Mouse (Mus musculus): ENCODE measurements around the gene Wdr35. TPM values are rescaled to one million over a fixed set of nuclear protein-coding genes. Genes with fewer than 3 reads are reported as not detected.
"Not testable (repeated sequence)": the region's sequence is repeated elsewhere in the genome, so short reads cannot be mapped to it uniquely, and the experiment has no call there.

Wdr35 gene
- polyA plus RNA-seq (2012; rRNA removed) = 0.61 and 0.64 TPM in 2 replicates

- DNase-seq (ENCODE audit: low read depth, low spot score) = peak; percentile 39
- whole genome bisulfite sequencing = under 1% methylated on average over 45 of the region's 45 CpGs
Measured at GRCm38 (mm10) chr12:8973820-8974465, at the start of gene Wdr35. Wdr35 (plus strand) TSS chr12:8973892.

- no peak for DNase-seq (ENCODE audit: low read depth, low spot score)
- 71% methylated on average over 3 of the region's 3 CpGs for WGBS
Measured at GRCm38 (mm10) chr12:8927652-8928051, 46.0 kb upstream of the Wdr35 start.

- DNase-seq (ENCODE audit: low read depth, low spot score) = no peak
- 70% methylated on average over 4 of the region's 4 CpGs for WGBS
Measured at GRCm38 (mm10) chr12:8928766-8929165, 44.9 kb upstream of the Wdr35 start.

GRCm38 (mm10) chr12:8931083-8931482 is 42.6 kb upstream of the Wdr35 start:
- DNase-seq (ENCODE audit: low read depth, low spot score) = no peak
- 66% methylated on average over 4 of the region's 4 CpGs for WGBS

- WGBS = 51% methylated on average over 5 of the region's 5 CpGs
- no peak for DNase-seq (ENCODE audit: low read depth, low spot score)
Measured at GRCm38 (mm10) chr12:8935349-8935748, 38.3 kb upstream of the Wdr35 start.

GRCm38 (mm10) chr12:8936210-8936609 is 37.5 kb upstream of the Wdr35 start:
- DNase-seq (ENCODE audit: low read depth, low spot score) = not testable (repeated sequence)
- 70% methylated on average over 4 of the region's 4 CpGs for WGBS

GRCm38 (mm10) chr12:8939490-8939889 is 34.2 kb upstream of the Wdr35 start:
- WGBS = 93% methylated on average over 4 of the region's 4 CpGs
- DNase-seq (ENCODE audit: low read depth, low spot score) = no peak

- WGBS = 66% methylated on average over 12 of the region's 12 CpGs
- no peak for DNase-seq (ENCODE audit: low read depth, low spot score)
Measured at GRCm38 (mm10) chr12:8940011-8941005, 33.4 kb upstream of the Wdr35 start.

- WGBS = 67% methylated on average over 4 of the region's 4 CpGs
Measured at GRCm38 (mm10) chr12:8941131-8941615, 32.5 kb upstream of the Wdr35 start.

GRCm38 (mm10) chr12:8941699-8942392 is 31.8 kb upstream of the Wdr35 start:
- 41% methylated on average over 4 of the region's 4 CpGs for WGBS
- no peak for DNase-seq (ENCODE audit: low read depth, low spot score)

More at GRCm38 (mm10) chr12:8941131-8941615, 32.5 kb upstream of the Wdr35 start:
- DNase-seq (ENCODE audit: low read depth, low spot score) = no peak

- no peak for DNase-seq (ENCODE audit: low read depth, low spot score)
- 33% methylated on average over 9 of the region's 9 CpGs for WGBS
Measured at GRCm38 (mm10) chr12:8947163-8947562, 26.5 kb upstream of the Wdr35 start.

- DNase-seq (ENCODE audit: low read depth, low spot score) = peak; percentile 44
- 4% methylated on average over 42 of the region's 42 CpGs for WGBS
Measured at GRCm38 (mm10) chr12:8947714-8948464, 25.8 kb upstream of the Wdr35 start, which contains the start of gene Matn3. Matn3 (plus strand) TSS chr12:8947929.

GRCm38 (mm10) chr12:8953136-8953535 is 20.6 kb upstream of the Wdr35 start:
- DNase-seq (ENCODE audit: low read depth, low spot score) = no peak
- 90% methylated on average over 10 of the region's 10 CpGs for WGBS

GRCm38 (mm10) chr12:8954161-8954561 is 19.5 kb upstream of the Wdr35 start:
- 36% methylated on average over 9 of the region's 9 CpGs for WGBS
- no peak for DNase-seq (ENCODE audit: low read depth, low spot score)

- DNase-seq (ENCODE audit: low read depth, low spot score) = no peak
- 76% methylated on average over 9 of the region's 9 CpGs for whole genome bisulfite sequencing
Measured at GRCm38 (mm10) chr12:8961607-8962316, 11.9 kb upstream of the Wdr35 start.

- 11% methylated on average over 9 of the region's 9 CpGs for WGBS
- DNase-seq (ENCODE audit: low read depth, low spot score) = no peak
Measured at GRCm38 (mm10) chr12:8969828-8970227, 3.9 kb upstream of the Wdr35 start.

GRCm38 (mm10) chr12:8975076-8975475 is 1.4 kb downstream of the Wdr35 start:
- WGBS = 94% methylated on average over 3 of the region's 3 CpGs
- DNase-seq (ENCODE audit: low read depth, low spot score) = no peak

- DNase-seq (ENCODE audit: low read depth, low spot score) = no peak
- WGBS = 71% methylated on average over 8 of the region's 8 CpGs
Measured at GRCm38 (mm10) chr12:8993231-8993630, 19.5 kb downstream of the Wdr35 start.
